Mouse (Mus musculus): ENCODE measurements around the gene Msrb1. TPM values are rescaled to one million over a fixed set of nuclear protein-coding genes. Genes with fewer than 3 reads are reported as not detected.

Msrb1 gene
- 104 and 170 TPM in 2 replicates for polyA plus RNA-seq (2012; rRNA removed; ENCODE audit: low replicate concordance)

DNA sequence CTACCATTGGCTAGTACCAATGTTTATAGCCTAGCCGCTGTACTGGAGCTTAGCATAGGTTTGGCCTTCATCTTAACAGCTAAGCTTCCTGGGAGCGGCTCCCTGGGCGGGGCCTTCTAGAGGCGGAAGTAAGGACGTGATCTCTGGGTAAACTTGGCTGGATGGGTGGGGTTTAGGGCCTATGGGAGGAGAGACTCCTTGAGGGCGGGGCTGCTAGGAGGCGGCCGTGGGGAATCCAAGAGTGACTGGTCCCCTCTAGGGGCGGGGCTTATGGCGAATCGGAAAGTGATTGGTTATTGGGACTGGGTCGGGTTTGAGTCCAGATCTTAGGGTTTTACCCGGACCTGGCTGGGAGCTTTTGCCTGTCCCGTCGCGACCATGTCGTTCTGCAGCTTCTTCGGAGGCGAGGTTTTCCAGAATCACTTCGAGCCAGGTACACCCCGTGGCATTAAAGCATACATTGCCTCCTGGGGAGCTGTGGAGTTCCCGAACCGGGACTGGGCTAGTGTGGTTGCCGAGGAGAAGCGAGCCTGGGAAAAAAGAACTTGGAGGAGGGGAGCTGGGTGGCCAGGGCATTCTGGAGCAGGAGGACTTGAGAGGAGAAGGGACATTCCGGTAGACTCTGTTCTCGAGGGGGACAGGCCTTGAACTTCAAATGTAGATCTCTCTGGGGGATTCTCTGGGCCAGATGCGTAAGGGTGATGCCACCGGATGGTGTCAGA lies at the start of gene Msrb1:
Gene Msrb1 (plus strand): TSS at position 313 of the 722 bp plus-strand sequence.

GRCm38 (mm10) chr17:24689251-24690081 lies 47.0 kb upstream of the Msrb1 start, which contains the start of gene Syngr3:
Gene Syngr3, minus strand, starts transcription at chr17:24689955.

GRCm38 (mm10) chr17:24696011-24696697 lies 40.3 kb upstream of the Msrb1 start, which contains the start of the genes Gfer and Noxo1:
Gene Gfer, minus strand, starts transcription at chr17:24696156.
Gene Noxo1, plus strand, starts transcription at chr17:24696234.

DNA sequence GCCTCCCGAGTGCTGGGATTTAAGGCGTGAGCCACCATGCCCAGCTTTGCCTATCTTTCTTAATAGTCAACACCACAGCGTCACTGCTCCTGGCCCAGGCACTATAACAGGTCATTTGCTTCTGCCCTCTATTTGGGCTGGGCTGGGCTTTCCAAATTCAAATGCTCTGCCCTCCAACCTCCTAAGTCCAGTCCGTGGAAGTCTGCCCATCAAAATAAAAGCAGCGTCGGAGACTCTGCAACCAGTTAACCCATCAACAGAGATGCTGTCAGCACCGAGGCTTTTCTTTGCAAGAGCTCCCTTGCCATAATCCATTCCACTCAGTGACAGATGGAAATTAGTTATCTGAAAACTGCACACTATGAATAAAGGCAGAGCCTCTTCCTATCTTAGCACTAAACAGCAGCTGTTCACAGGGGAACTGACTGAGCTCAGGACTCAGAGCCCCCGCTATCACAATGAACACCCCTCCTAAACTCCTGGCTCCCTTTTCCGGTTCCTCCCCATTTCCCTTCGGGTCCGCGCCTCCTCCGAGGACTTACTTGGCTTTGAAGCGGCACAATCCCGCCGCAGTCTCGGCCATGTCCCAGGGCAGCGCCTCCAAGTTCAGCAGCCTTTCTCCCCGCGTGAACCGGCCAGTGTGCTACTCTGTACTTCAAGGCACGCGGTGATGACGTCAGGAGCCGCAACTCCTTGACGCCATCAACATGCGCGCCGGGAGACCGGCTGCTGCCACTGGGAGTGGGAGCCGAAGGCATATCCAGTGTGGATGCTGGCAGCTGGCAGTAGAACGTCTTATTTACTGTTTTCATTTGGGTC lies 29.3 kb upstream of the Msrb1 start, which contains the start of gene Tbl3:
Gene Tbl3 (minus strand): TSS at position 679 of the 819 bp plus-strand sequence.

GRCm38 (mm10) chr17:24717943-24718342 lies 18.5 kb upstream of the Msrb1 start, which contains the start of the genes Rnf151 and Rps2:
Gene Rnf151, minus strand, starts transcription at chr17:24718063.
Gene Rps2, plus strand, starts transcription at chr17:24718116.

DNA sequence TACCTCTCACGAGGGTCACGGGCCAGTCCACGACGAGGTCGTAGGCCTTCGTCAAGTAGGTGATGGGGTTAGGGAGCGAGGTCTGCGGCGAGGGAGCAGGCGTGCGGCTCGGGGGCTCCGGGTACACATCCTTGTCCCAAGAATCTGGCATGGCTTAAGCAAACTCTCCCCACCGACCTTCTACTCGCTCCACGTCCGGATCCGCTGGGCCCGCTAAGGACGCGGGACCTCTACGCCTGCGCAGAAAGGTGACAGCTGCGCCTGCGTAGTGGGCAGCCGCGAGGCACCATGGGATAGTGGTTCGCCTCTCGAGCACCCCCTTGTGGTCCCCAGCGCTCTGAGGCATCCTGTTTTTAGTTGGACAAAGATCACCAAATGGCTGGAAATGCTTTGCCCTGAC lies 12.3 kb upstream of the Msrb1 start, which contains the start of gene Ndufb10:
Gene Ndufb10 (minus strand): TSS at position 295 of the 400 bp plus-strand sequence.

DNA sequence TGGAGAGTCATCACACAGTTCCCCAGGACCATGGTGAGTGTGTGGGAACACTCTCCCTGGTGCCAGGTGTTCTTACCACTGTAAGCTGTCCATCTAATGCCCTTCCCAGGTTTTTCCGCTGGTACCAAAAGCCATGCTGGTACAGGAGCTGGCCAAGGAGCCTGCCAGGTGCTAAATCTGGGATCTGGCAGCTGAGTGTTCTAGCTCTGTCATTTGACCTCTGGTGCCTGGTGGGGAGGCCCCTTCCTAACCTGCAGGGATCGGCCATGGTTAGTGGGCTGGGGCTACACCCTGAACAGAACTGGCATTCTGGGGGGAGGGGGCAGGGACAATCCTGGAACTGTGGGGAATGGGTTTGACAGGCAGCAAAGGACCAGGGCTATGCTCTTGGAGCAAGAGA lies 8.8 kb upstream of the Msrb1 start, which contains the start of gene Rpl3l:
Gene Rpl3l (plus strand): TSS at position 203 of the 400 bp plus-strand sequence.

GRCm38 (mm10) chr17:24752415-24753394 lies 16.3 kb downstream of the Msrb1 start, which contains the start of gene Hs3st6:
Gene Hs3st6, plus strand, starts transcription at chr17:24752988.

Other genes with a start within 250 kb of the Msrb1 start
- gene Caskin1, start 248.0 kb upstream of the Msrb1 start, polyA plus RNA-seq (2012; rRNA removed; ENCODE audit: low replicate concordance): 0.37 and 3.5 TPM in 2 replicates
- gene Traf7, start 208.7 kb upstream of the Msrb1 start, polyA plus RNA-seq (2012; rRNA removed; ENCODE audit: low replicate concordance): 182 and 282 TPM in 2 replicates
- gene Rab26, start 202.4 kb upstream of the Msrb1 start, polyA plus RNA-seq (2012; rRNA removed; ENCODE audit: low replicate concordance): 0.34 and 0.81 TPM in 2 replicates
- gene Pkd1, start 186.8 kb upstream of the Msrb1 start, polyA plus RNA-seq (2012; rRNA removed; ENCODE audit: low replicate concordance): 82.6 and 139 TPM in 2 replicates
- 180 and 186 TPM in 2 replicates for gene Tsc2, start 104.0 kb upstream of the Msrb1 start, polyA plus RNA-seq (2012; rRNA removed; ENCODE audit: low replicate concordance)
- 21.7 and 22.7 TPM in 2 replicates for gene Nthl1, start 104.0 kb upstream of the Msrb1 start, polyA plus RNA-seq (2012; rRNA removed; ENCODE audit: low replicate concordance)
- 159 and 182 TPM in 2 replicates for gene Slc9a3r2, start 86.3 kb upstream of the Msrb1 start, polyA plus RNA-seq (2012; rRNA removed; ENCODE audit: low replicate concordance)
- 0.75 and 0.93 TPM in 2 replicates for gene Npw, start 78.2 kb upstream of the Msrb1 start, polyA plus RNA-seq (2012; rRNA removed; ENCODE audit: low replicate concordance)
- 59.9 and 96.8 TPM in 2 replicates for gene Zfp598, start 67.0 kb upstream of the Msrb1 start, polyA plus RNA-seq (2012; rRNA removed; ENCODE audit: low replicate concordance)
- 0.24 and 0.55 TPM in 2 replicates for gene Syngr3, start 46.7 kb upstream of the Msrb1 start, polyA plus RNA-seq (2012; rRNA removed; ENCODE audit: low replicate concordance)
- 32.2 and 33.0 TPM in 2 replicates for gene Gfer, start 40.5 kb upstream of the Msrb1 start, polyA plus RNA-seq (2012; rRNA removed; ENCODE audit: low replicate concordance)
- gene Noxo1, start 40.4 kb upstream of the Msrb1 start, polyA plus RNA-seq (2012; rRNA removed; ENCODE audit: low replicate concordance): 7.8 and 11.2 TPM in 2 replicates
- gene Tbl3, start 29.0 kb upstream of the Msrb1 start, polyA plus RNA-seq (2012; rRNA removed; ENCODE audit: low replicate concordance): 62.3 and 93.0 TPM in 2 replicates
- gene Rnf151, start 18.6 kb upstream of the Msrb1 start, polyA plus RNA-seq (2012; rRNA removed; ENCODE audit: low replicate concordance): 0.13 and 0.19 TPM in 2 replicates
- 1,499 and 4,382 TPM in 2 replicates for gene Rps2, start 18.5 kb upstream of the Msrb1 start, polyA plus RNA-seq (2012; rRNA removed; ENCODE audit: low replicate concordance)
- gene Ndufb10, start 12.2 kb upstream of the Msrb1 start, polyA plus RNA-seq (2012; rRNA removed; ENCODE audit: low replicate concordance): 368 and 449 TPM in 2 replicates
- 0.15 and 0.24 TPM in 2 replicates for gene Rpl3l, start 8.8 kb upstream of the Msrb1 start, polyA plus RNA-seq (2012; rRNA removed; ENCODE audit: low replicate concordance)
- 0.80 and 5.6 TPM in 2 replicates for gene Hs3st6, start 16.3 kb downstream of the Msrb1 start, polyA plus RNA-seq (2012; rRNA removed; ENCODE audit: low replicate concordance)
- gene Meiob, start 67.6 kb downstream of the Msrb1 start, polyA plus RNA-seq (2012; rRNA removed; ENCODE audit: low replicate concordance): 0.10 TPM in 1 of 2 replicates, not detected in the other
- 97.3 and 196 TPM in 2 replicates for gene Hagh, start 103.5 kb downstream of the Msrb1 start, polyA plus RNA-seq (2012; rRNA removed; ENCODE audit: low replicate concordance)
- 10.9 and 14.8 TPM in 2 replicates for gene Fahd1, start 113.7 kb downstream of the Msrb1 start, polyA plus RNA-seq (2012; rRNA removed; ENCODE audit: low replicate concordance)
- 50.0 and 143 TPM in 2 replicates for gene Igfals, start 129.4 kb downstream of the Msrb1 start, polyA plus RNA-seq (2012; rRNA removed; ENCODE audit: low replicate concordance)
- 32.7 and 38.4 TPM in 2 replicates for gene Nubp2, start 149.7 kb downstream of the Msrb1 start, polyA plus RNA-seq (2012; rRNA removed; ENCODE audit: low replicate concordance)
- 53.0 and 84.0 TPM in 2 replicates for gene Spsb3, start 150.0 kb downstream of the Msrb1 start, polyA plus RNA-seq (2012; rRNA removed; ENCODE audit: low replicate concordance)
- 30.9 and 44.6 TPM in 2 replicates for gene Eme2, start 158.4 kb downstream of the Msrb1 start, polyA plus RNA-seq (2012; rRNA removed; ENCODE audit: low replicate concordance)
- gene Mrps34, start 158.5 kb downstream of the Msrb1 start, polyA plus RNA-seq (2012; rRNA removed; ENCODE audit: low replicate concordance): 141 and 210 TPM in 2 replicates
- 39.5 and 77.7 TPM in 2 replicates for gene Nme3, start 159.9 kb downstream of the Msrb1 start, polyA plus RNA-seq (2012; rRNA removed; ENCODE audit: low replicate concordance)
- 103 and 150 TPM in 2 replicates for gene Mapk8ip3, start 200.3 kb downstream of the Msrb1 start, polyA plus RNA-seq (2012; rRNA removed; ENCODE audit: low replicate concordance)
- gene Jpt2, start 224.0 kb downstream of the Msrb1 start, polyA plus RNA-seq (2012; rRNA removed; ENCODE audit: low replicate concordance): 33.2 and 36.8 TPM in 2 replicates

All from subcutaneous adipose tissue, adult 2 months (tissue).